Mouse (Mus musculus) liver, postnatal 0 days (tissue): ENCODE data around the gene Mt2. TPM values are rescaled to one million over a fixed set of nuclear protein-coding genes. Genes with fewer than 3 reads are reported as not detected.
"Not testable (repeated sequence)": the region's sequence is repeated elsewhere in the genome, so short reads cannot be mapped to it uniquely, and the experiment has no call there.

Source experiments
- ATAC-seq: fragments of 200-750 bp; cut with Nextera tagmentation; 2 replicates; pipeline ENCODE4 v1.8.0; 2017; ENCODE audit warnings: mild to moderate bottlenecking, moderate library complexity
- DNase-seq: peaks from one replicate; pipeline ENCODE4 v3.0.0-alpha.2; 2016
- H3K27ac ChIP-seq: fragments of 300-500 bp; sonication (generic); 2 replicates; pipeline ENCODE4 v1.5.1; 2014; ENCODE audit warnings: antibody characterized with exemption, moderate library complexity, mild to moderate bottlenecking, low read depth
- H3K27me3 ChIP-seq: fragments of 300-500 bp; sonication (generic); 2 replicates; pipeline ENCODE4 v1.6.1; 2014; ENCODE audit warnings: low read length, control low read depth, mixed read lengths; ENCODE audit not compliant: insufficient read depth
- H3K36me3 ChIP-seq: fragments of 300-500 bp; sonication (generic); replicated peaks from 2 replicates; pipeline ENCODE4 v1.6.1; 2014; ENCODE audit warnings: mild to moderate bottlenecking, control low read depth, low read length, moderate library complexity, mixed read lengths; ENCODE audit not compliant: insufficient read depth
- H3K4me1 ChIP-seq: fragments of 300-500 bp; sonication (generic); 2 replicates; pipeline ENCODE4 v1.6.1; 2014; ENCODE audit warnings: antibody characterized with exemption, mild to moderate bottlenecking, control low read depth; ENCODE audit not compliant: insufficient read depth
- H3K4me2 ChIP-seq: fragments of 300-500 bp; sonication (generic); 2 replicates; pipeline ENCODE4 v1.6.1; 2014; ENCODE audit warnings: low read depth, mild to moderate bottlenecking, low read length, moderate library complexity, mixed read lengths
- H3K4me3 ChIP-seq: fragments of 300-500 bp; sonication (generic); 2 replicates; pipeline ENCODE4 v1.5.1; 2014; ENCODE audit warnings: low read depth, low read length
- H3K9ac ChIP-seq: fragments of 300-500 bp; sonication (generic); replicated peaks from 2 replicates; pipeline ENCODE4 v1.6.1; 2014; ENCODE audit warnings: mild to moderate bottlenecking, moderate library complexity
- H3K9me3 ChIP-seq: fragments of 300-500 bp; sonication (generic); 2 replicates; pipeline ENCODE4 v1.6.1; 2016; ENCODE audit warnings: mild to moderate bottlenecking, control low read depth, low read length, mixed read lengths
- CTCF ChIP-seq: sonication (generic); IDR thresholded peaks from 2 replicates; pipeline ENCODE4 v1.5.1; 2016; ENCODE audit warnings: antibody characterized with exemption, low read depth
- EP300 ChIP-seq: IDR thresholded peaks from 2 replicates; pipeline ENCODE4 v1.6.1; 2016; ENCODE audit warnings: antibody characterized with exemption, low read depth, mild to moderate bottlenecking
- WGBS: fragments of 180-500 bp; shearing (Covaris S2); extraction: QIAGEN DNeasy Blood & Tissue Kit; methylation state at CpG from one replicate; pipeline ENCODE4 v1.1.7; 2014; ENCODE audit not compliant: insufficient replicate concordance; 5-methylcytosine and 5-hydroxymethylcytosine counted together
- polyA plus RNA-seq: library from polyadenylated mRNA; unstranded; fragments of >200 nt; fragmentation: Nextera tagmentation; extraction: Ambion mirVana; gene quantifications from 2 replicates; pipeline ENCODE4 v1.2.1, GENCODE M21; 2015

Mt2 gene
- polyA plus RNA-seq, 1 experiment from 2014 or later = 507 TPM

GRCm38 (mm10) chr8:94152513-94153300 lies 19.8 kb upstream of the Mt2 start, which contains the start of gene Mt3:
Gene Mt3 (plus strand): TSS chr8:94152607.
- H3K9me3 ChIP-seq = no peaks in the 10 kb centered on the region
- H3K27me3 ChIP-seq = peaks cover 33% of the 10 kb centered on the region
- H3K4me2 ChIP-seq = peak within 1 kb of the TSS; percentile 29
- ATAC-seq (0 out of 2 replicates have a peak, but pooled peaks have one; percentile 54), DNase-seq (peak; percentile 42)
- H3K9ac ChIP-seq = no peak within 1 kb of the TSS
- no peak within 1 kb of the TSS for H3K4me3 ChIP-seq
- H3K27ac ChIP-seq = no peak within 1 kb of the TSS
- WGBS = 3% methylated on average over 29 of the region's 29 CpGs
- no peaks in the 10 kb centered on the region for H3K36me3 ChIP-seq
- TF ChIP-seq EP300 = no peak
- peak; percentile 43 for TF ChIP-seq CTCF
- peaks cover 9% of the 10 kb centered on the region for H3K4me1 ChIP-seq

DNA sequence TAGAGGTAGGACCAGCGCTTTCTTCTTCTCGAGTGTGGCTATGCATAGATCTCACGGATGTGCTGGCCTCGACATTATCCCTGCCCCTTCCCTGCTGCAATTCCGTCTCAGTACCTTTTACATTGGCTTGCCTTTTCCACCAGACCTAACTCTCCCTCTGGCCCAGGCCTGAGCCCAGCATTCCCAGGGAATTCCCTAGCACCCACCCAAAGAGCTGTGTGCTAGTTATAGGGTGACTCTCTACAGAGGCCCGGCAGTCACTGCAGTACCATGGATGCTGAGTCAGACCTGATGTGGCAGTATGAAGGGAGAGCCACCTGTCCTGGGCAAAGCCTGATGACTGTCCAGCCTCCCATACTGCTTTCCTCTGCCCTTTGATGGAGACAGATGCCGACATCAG lies 19.0 kb upstream of the Mt2 start:
- H3K27me3 ChIP-seq = peaks cover 33% of the 10 kb centered on the region
- no peak overlapping the region for H3K27ac ChIP-seq
- no peaks in the 10 kb centered on the region for H3K9me3 ChIP-seq
- H3K4me3 ChIP-seq = no peak overlapping the region
- TF ChIP-seq EP300 (no peak), CTCF (no peak)
- peaks cover 9% of the 10 kb centered on the region for H3K4me1 ChIP-seq
- no peak overlapping the region for H3K4me2 ChIP-seq
- H3K9ac ChIP-seq = no peak overlapping the region
- H3K36me3 ChIP-seq = no peaks in the 10 kb centered on the region
- DNase-seq = no peak
- WGBS = 35% methylated on average over 7 of the region's 7 CpGs
- ATAC-seq = no peak

GRCm38 (mm10) chr8:94154537-94154936 lies 17.9 kb upstream of the Mt2 start:
- DNase-seq = no peak
- H3K27me3 ChIP-seq = peaks cover 33% of the 10 kb centered on the region
- no peaks in the 10 kb centered on the region for H3K9me3 ChIP-seq
- H3K36me3 ChIP-seq = no peaks in the 10 kb centered on the region
- H3K27ac ChIP-seq = no peak overlapping the region
- H3K9ac ChIP-seq = no peak overlapping the region
- peaks cover 9% of the 10 kb centered on the region for H3K4me1 ChIP-seq
- H3K4me3 ChIP-seq = no peak overlapping the region
- no peak overlapping the region for H3K4me2 ChIP-seq
- TF ChIP-seq CTCF = no peak
- TF ChIP-seq EP300 = no peak
- no peak for ATAC-seq
- WGBS = 42% methylated on average over 6 of the region's 6 CpGs

DNA sequence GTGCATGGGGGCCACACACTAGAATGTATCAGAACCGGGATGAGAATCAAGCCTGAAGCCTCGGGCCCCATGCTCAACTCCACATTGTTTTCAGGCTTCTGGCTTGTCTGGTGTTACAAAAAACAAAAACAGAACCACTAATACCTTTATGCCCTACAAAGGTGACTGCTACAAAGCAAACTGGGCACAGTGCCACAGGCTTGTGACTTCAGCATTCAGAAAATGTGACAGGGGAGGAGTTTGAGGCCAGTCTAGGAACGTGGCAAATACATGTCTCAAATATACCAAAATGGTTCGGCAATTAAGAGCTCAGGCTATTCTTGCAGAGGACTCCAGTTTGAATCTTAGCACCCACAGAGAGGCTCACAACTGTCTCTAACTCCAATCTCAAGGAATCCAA lies 16.4 kb upstream of the Mt2 start:
- no peak overlapping the region for H3K9ac ChIP-seq
- ATAC-seq (no peak), DNase-seq (no peak)
- no peak overlapping the region for H3K4me2 ChIP-seq
- no peak overlapping the region for H3K27ac ChIP-seq
- H3K36me3 ChIP-seq = no peaks in the 10 kb centered on the region
- H3K27me3 ChIP-seq = peaks cover 31% of the 10 kb centered on the region
- H3K4me3 ChIP-seq = no peak overlapping the region
- TF ChIP-seq CTCF (no peak), EP300 (no peak)
- H3K9me3 ChIP-seq = no peaks in the 10 kb centered on the region
- H3K4me1 ChIP-seq = peaks cover 5% of the 10 kb centered on the region; the same call in 1 of the 2 replicates
- WGBS = 67% methylated on average over 4 of the region's 4 CpGs

DNA sequence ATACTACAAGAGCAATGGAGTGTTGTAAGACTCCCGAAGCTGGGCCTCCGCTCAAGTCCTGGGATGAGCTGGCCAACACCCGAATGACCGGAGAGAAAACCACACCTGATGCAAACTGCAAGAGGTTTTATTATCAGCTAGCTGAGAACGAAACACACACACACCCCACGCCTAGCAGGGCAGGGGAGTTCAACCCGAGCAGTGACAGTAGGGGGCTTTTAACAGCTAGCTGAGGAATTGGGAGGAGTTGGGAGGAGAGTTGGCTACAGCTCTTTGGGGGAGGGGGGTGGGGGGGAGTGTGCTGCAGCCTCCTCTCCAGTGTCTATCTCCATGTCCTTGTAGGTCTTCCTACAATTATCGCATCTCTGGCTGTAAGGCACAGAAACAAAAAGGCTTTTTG lies 6.7 kb upstream of the Mt2 start:
- H3K36me3 ChIP-seq, DNase-seq, H3K4me3 ChIP-seq, H3K4me2 ChIP-seq, H3K27me3 ChIP-seq, H3K9ac ChIP-seq, H3K9me3 ChIP-seq, H3K27ac ChIP-seq, ATAC-seq: not testable (repeated sequence)
- 66% methylated on average over 8 of the region's 8 CpGs for WGBS
- peaks cover 21% of the 10 kb centered on the region for H3K4me1 ChIP-seq

DNA sequence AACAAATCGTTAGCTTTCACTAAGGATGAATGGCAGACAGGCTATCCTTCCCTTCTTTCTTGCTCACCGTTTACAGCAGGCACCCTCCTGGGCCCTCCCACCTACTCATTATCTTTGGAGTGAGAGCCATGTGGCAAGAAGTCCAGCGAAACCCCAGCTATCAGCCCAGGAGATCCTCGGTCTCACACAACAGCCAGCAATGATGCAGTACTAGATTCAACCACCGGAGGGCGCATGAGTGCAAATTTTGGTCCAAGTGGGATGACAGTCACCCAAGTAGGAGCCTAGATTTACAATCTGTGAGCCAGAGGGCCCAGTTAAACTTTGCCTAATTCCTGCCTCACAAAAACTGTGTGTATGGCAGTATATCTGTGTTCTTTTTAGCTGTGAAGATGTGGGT lies 5.2 kb upstream of the Mt2 start:
- DNase-seq (peak; percentile 94), ATAC-seq (no peak)
- Histone ChIP-seq H3K4me2 (no peak overlapping the region), H3K36me3 (no peaks in the 10 kb centered on the region), H3K4me1 (peaks cover 33% of the 10 kb centered on the region), H3K27me3 (peaks cover 3% of the 10 kb centered on the region; the same call in 1 of the 2 replicates), H3K27ac (no peak overlapping the region), H3K9ac (no peak overlapping the region), H3K9me3 (no peaks in the 10 kb centered on the region), H3K4me3 (no peak overlapping the region)
- 6% methylated on average over 6 of the region's 6 CpGs for WGBS
- peak; percentile 96 for TF ChIP-seq CTCF
- no peak for TF ChIP-seq EP300
